Mouse (Mus musculus) kidney, adult 2 months (tissue): ENCODE measurements at regions not wholly inside any gene's neighbourhood (a gene's known extent, or its start where the extent isn't known, plus 50 kb on each side); places are given as distances from the start of the nearest gene placed in this dataset.

Experiments
- CTCF ChIP-seq: fragments of 200-500 bp; conservative IDR thresholded peaks from 2 replicates; pipeline ENCODE4 v1.5.1; 2011; ENCODE audit warnings: low read depth, mild to moderate bottlenecking, control low read depth, low read length, moderate library complexity, mixed read lengths; ENCODE audit not compliant: insufficient read depth, insufficient read length
- POLR2A ChIP-seq: fragments of 200-500 bp; IDR thresholded peaks from one replicate; pipeline ENCODE4 v1.6.1; 2011; ENCODE audit warnings: low read depth, low read length, control low read depth

GRCm38 (mm10) chr3:147273446-147273845, 421.3 kb downstream of the Ttll7 start:
- TF ChIP-seq POLR2A, result no peak
- TF ChIP-seq CTCF, result no peak
